In the genomic region with DNA sequence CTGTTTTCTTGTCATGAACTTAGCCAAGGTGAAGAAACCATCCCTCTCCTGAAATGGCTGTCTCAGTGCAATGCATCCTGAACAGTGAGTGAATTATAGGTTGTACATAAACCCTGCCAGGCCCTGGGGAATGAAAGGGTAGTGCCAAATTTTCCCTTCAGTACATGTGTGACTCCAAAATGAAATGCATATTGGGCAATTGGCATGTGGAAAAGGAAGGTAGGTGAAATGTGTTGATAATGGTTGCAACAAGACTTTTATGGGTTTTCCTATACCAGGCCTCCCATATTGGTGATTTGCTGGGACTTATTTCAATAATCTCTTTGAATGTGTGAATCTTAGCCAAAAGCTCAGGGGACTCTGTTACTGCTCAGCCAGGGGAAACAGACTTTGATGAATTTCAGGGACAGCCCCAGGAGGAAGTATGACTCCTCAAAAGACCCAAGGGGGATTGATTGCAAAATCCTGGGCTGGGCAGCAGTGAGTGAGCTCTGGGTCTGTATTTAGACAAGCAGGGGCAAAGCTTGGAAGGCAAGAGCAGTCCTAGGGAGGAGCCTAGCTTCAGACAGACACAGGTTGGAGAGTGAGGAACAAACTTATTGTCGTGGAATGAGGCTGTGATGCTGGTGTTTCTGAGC, we compare ENCODE assay signal across 27 mouse cellular contexts. TPM values are rescaled to one million over a fixed set of nuclear protein-coding genes. Genes with fewer than 3 reads are reported as not detected.
DNase-seq lines count a peak whose midpoint lies in the region; ATAC-seq lines count a peak whose summit lies in the region.
"Had no signal": no experiment of that assay in that cellular context is flagged by ENCODE, and none has a peak within 500 bp of the region (broad histone marks: within the 10 kb centered on the region; RNA-seq: fewer than 3 reads in every experiment).

No protein-coding gene starts in this region.

- no peak for ATAC-seq in heart, embryonic 12.5 days (ENCODE audit: insufficient number of reproducible peaks, low FRiP score)
- ATAC-seq: activated CD4-positive, CD25-positive, alpha-beta regulatory T cell, adult 4 months; midbrain, embryonic 15.5 days had no signal

- no peak overlapping the region for H3K9ac ChIP-seq in heart, embryonic 12.5 days
- H3K9ac ChIP-seq: forebrain, embryonic 12.5 days; liver, embryonic 15.5 days; lung, embryonic 15.5 days; midbrain, embryonic 15.5 days had no signal

- H3K36me3 ChIP-seq in heart, embryonic 12.5 days = no peaks in the 10 kb centered on the region
- H3K36me3 ChIP-seq: forebrain, embryonic 12.5 days; G1E; limb, embryonic 10.5 days; liver, embryonic 15.5 days; lung, embryonic 15.5 days; midbrain, embryonic 15.5 days had no signal

- DNase-seq in adrenal gland, adult 2 months = peak; percentile 15
- no peak for DNase-seq in adrenal gland, postnatal 25 days
- peak; percentile 87 for DNase-seq in heart, adult 11 months
- peak; percentile 99 for DNase-seq in gonadal fat pad, adult 2 months (ENCODE audit: low read depth)
- DNase-seq in lung, postnatal 36 days = no peak
- DNase-seq in kidney, postnatal 25 days = no peak
- no peak for DNase-seq in right cerebral cortex, postnatal 14 days
- DNase-seq: cerebellum, adult 8-10 months; gastrocnemius, postnatal 36 days; heart, postnatal 10 days; kidney, adult 2 months; kidney, postnatal 10 days; liver; lung, postnatal 4 days; right cerebral cortex, postnatal 4 days; thymus, postnatal 36 days had no signal

- no peak overlapping the region for H3K4me2 ChIP-seq in heart, embryonic 12.5 days
- H3K4me2 ChIP-seq: forebrain, embryonic 12.5 days; heart, embryonic 11.5 days; liver, embryonic 15.5 days; lung, embryonic 15.5 days; midbrain, embryonic 15.5 days had no signal

- H3K4me3 ChIP-seq in heart, embryonic 12.5 days = no peak overlapping the region
- H3K4me3 ChIP-seq: forebrain, embryonic 12.5 days; layer of hippocampus, adult 2 months; limb, embryonic 10.5 days; liver, embryonic 15.5 days; lung, embryonic 15.5 days; midbrain, embryonic 15.5 days had no signal

- H3K27me3 ChIP-seq in heart, embryonic 12.5 days (replicated peaks) = no peaks in the 10 kb centered on the region
- H3K27me3 ChIP-seq: forebrain, embryonic 12.5 days; liver, embryonic 15.5 days; lung, embryonic 15.5 days; midbrain, embryonic 15.5 days had no signal

- no peaks in the 10 kb centered on the region for H3K9me3 ChIP-seq in heart, embryonic 12.5 days (replicated peaks)
- H3K9me3 ChIP-seq: forebrain, embryonic 12.5 days; G1E; limb, embryonic 10.5 days; liver, embryonic 15.5 days; lung, embryonic 15.5 days; midbrain, embryonic 15.5 days had no signal

- 81% methylated on average over 1 of the region's 1 CpGs for WGBS in heart, embryonic 12.5 days

- no peaks in the 10 kb centered on the region for H3K4me1 ChIP-seq in heart, embryonic 12.5 days (replicated peaks)
- H3K4me1 ChIP-seq: forebrain, embryonic 12.5 days; limb, embryonic 10.5 days; liver, embryonic 15.5 days; lung, embryonic 15.5 days; midbrain, embryonic 15.5 days had no signal

- no peak overlapping the region for H3K27ac ChIP-seq in heart, embryonic 12.5 days (ENCODE audit: poor library complexity, severe bottlenecking)
- H3K27ac ChIP-seq: forebrain, embryonic 12.5 days; layer of hippocampus, adult 2 months; limb, embryonic 10.5 days; liver, embryonic 15.5 days; lung, embryonic 15.5 days; midbrain, embryonic 15.5 days had no signal

RNA-seq across cellular contexts. Expression of gene Trp63, which starts 59.5 kb away (rescaled TPM):
- under 1 TPM; 0.14 to 0.21 TPM for total RNA-seq in adrenal gland, adult 2 months (2021)
- 0.07 and 0.15 TPM in 2 replicates for polyA plus RNA-seq in adrenal gland, adult 2 months (2012; rRNA removed)
- total RNA-seq in adrenal gland, postnatal 25 days (2021) = not detected in 2 replicates
- 0.37 and 0.40 TPM in 2 replicates for polyA plus RNA-seq in heart, embryonic 12.5 days (2016; fragmentation: Nextera tagmentation; extraction: Ambion mirVana)
- 21.1 and 28.7 TPM in 2 replicates for polyA plus RNA-seq in gonadal fat pad, adult 2 months (2012; rRNA removed)
- total RNA-seq: common myeloid progenitor, adult 5-6 weeks had no signal
- polyA plus RNA-seq: activated CD4-positive, CD25-positive, alpha-beta regulatory T cell, adult 4 months; G1E had no signal

Comparison
In these comparisons a context has a peak if more than half of its experiments do, and no peak if none do; other contexts are left out.
1. DNase-seq: peak in adrenal gland, adult 2 months (single experiment), heart, adult 11 months (single experiment) and gonadal fat pad, adult 2 months (single experiment); none in adrenal gland, postnatal 25 days (single experiment), lung, postnatal 36 days (single experiment), kidney, postnatal 25 days (0 of 2) and right cerebral cortex, postnatal 14 days (single experiment).
2. RNA of gene Trp63, which starts 59.5 kb away (polyA plus RNA-seq): 21.1 to 28.7 TPM in gonadal fat pad, adult 2 months; 0.37 to 0.40 TPM in heart, embryonic 12.5 days and 0.07 to 0.15 TPM in adrenal gland, adult 2 months; every median in the first group is over 10 times any median in the second.